In genomic region chr2:153259030-153259863, GRCm38 (mm10) we compare ENCODE assay signal across 13 mouse cellular contexts. TPM values are rescaled to one million over a fixed set of nuclear protein-coding genes. Genes with fewer than 3 reads are reported as not detected.
DNase-seq lines count a peak whose midpoint lies in the region; ATAC-seq and TF ChIP-seq lines count a peak whose summit lies in the region.
"Had no signal": no experiment of that assay in that cellular context is flagged by ENCODE, and none has a peak within 500 bp of the region (broad histone marks: within the 10 kb centered on the region; RNA-seq: fewer than 3 reads in every experiment).

No protein-coding gene starts in this region.

- H3K27ac ChIP-seq in gastrocnemius, adult 2 months: peak overlapping the region; percentile 54; the same call in 1 of the 2 replicates
- H3K27ac ChIP-seq in intestine, postnatal 0 days (ENCODE audit: low read depth, low read length): peak overlapping the region; percentile 88
- H3K27ac ChIP-seq in small intestine, adult 2 months (ENCODE audit: insufficient read depth, low read depth, low read length): peak overlapping the region; percentile 77
- H3K27ac ChIP-seq in midbrain, embryonic 15.5 days: no peak overlapping the region
- H3K27ac ChIP-seq: hindbrain, postnatal 0 days had no signal

- 36% methylated on average over 12 of the region's 12 CpGs for WGBS in intestine, postnatal 0 days
- whole genome bisulfite sequencing in small intestine, adult 2 months: 29% methylated on average over 12 of the region's 12 CpGs
- 88% methylated on average over 12 of the region's 12 CpGs for WGBS in midbrain, embryonic 15.5 days

- H3K27me3 ChIP-seq in intestine, postnatal 0 days (replicated peaks; ENCODE audit: control insufficient read depth, insufficient read depth, low read length): no peaks in the 10 kb centered on the region
- no peaks in the 10 kb centered on the region for H3K27me3 ChIP-seq in small intestine, adult 2 months (ENCODE audit: control insufficient read depth, insufficient read depth, low read length)
- H3K27me3 ChIP-seq in midbrain, embryonic 15.5 days (replicated peaks): no peaks in the 10 kb centered on the region
- H3K27me3 ChIP-seq: heart, embryonic 12.5 days; Patski had no signal

- peaks cover 41% of the 10 kb centered on the region for H3K36me3 ChIP-seq in intestine, postnatal 0 days (ENCODE audit: control insufficient read depth, insufficient read depth)
- peaks cover 13% of the 10 kb centered on the region for H3K36me3 ChIP-seq in small intestine, adult 2 months (ENCODE audit: control insufficient read depth, insufficient read depth, low read length)
- peaks cover 6% of the 10 kb centered on the region for H3K36me3 ChIP-seq in midbrain, embryonic 15.5 days (replicated peaks)

- H3K4me2 ChIP-seq in intestine, postnatal 0 days (replicated peaks; ENCODE audit: low read depth): peak overlapping the region; percentile 30; the same call in 1 of the 2 replicates
- H3K4me2 ChIP-seq in midbrain, embryonic 15.5 days: no peak overlapping the region
- H3K4me2 ChIP-seq: heart, embryonic 12.5 days had no signal

- peak overlapping the region; percentile 17; the same call in 1 of the 2 replicates for H3K9ac ChIP-seq in intestine, postnatal 0 days (ENCODE audit: low read depth, low read length)
- H3K9ac ChIP-seq in midbrain, embryonic 15.5 days: no peak overlapping the region
- H3K9ac ChIP-seq: heart, embryonic 12.5 days had no signal

- H3K4me3 ChIP-seq in gastrocnemius, adult 2 months: no peak overlapping the region
- no peak overlapping the region for H3K4me3 ChIP-seq in intestine, postnatal 0 days (ENCODE audit: low read depth, low read length)
- no peak overlapping the region for H3K4me3 ChIP-seq in small intestine, adult 2 months (ENCODE audit: low read depth, low read length)
- no peak overlapping the region for H3K4me3 ChIP-seq in midbrain, embryonic 15.5 days
- H3K4me3 ChIP-seq: heart, embryonic 12.5 days had no signal

- intact Hi-C loops in gastrocnemius, adult 2 months (cut with DNase I): no loop called here

- peaks cover 8% of the 10 kb centered on the region; the same call in 1 of the 2 replicates for H3K4me1 ChIP-seq in intestine, postnatal 0 days (replicated peaks; ENCODE audit: control insufficient read depth, insufficient read depth, low read length)
- H3K4me1 ChIP-seq in small intestine, adult 2 months (ENCODE audit: control insufficient read depth, insufficient read depth, insufficient read length, low read length): peaks cover 13% of the 10 kb centered on the region
- no peaks in the 10 kb centered on the region for H3K4me1 ChIP-seq in midbrain, embryonic 15.5 days

- TF ChIP-seq POLR2A in small intestine, adult 2 months (IDR thresholded peaks at IDR 0.05; ENCODE audit: low read depth, low read length): no peak

- no peaks in the 10 kb centered on the region for H3K9me3 ChIP-seq in intestine, postnatal 0 days (ENCODE audit: control insufficient read depth)
- H3K9me3 ChIP-seq in midbrain, embryonic 15.5 days: no peaks in the 10 kb centered on the region
- H3K9me3 ChIP-seq: heart, embryonic 12.5 days had no signal

- DNase-seq in gastrocnemius, adult 2 months: no peak
- DNase-seq in gastrocnemius, postnatal 25 days: no peak
- DNase-seq in lung, postnatal 36 days: peak; percentile 38
- no peak for DNase-seq in lung, postnatal 14 days
- no peak for DNase-seq in Muller cell, postnatal 12 days (ENCODE audit: inconsistent ontology term)
- DNase-seq: adrenal gland, postnatal 25 days; cerebellum, adult 9-10 months had no signal

- TF ChIP-seq CTCF in gastrocnemius, adult 2 months (IDR thresholded peaks at IDR 0.05): no peak
- TF ChIP-seq CTCF in intestine, postnatal 0 days (IDR thresholded peaks at IDR 0.05; ENCODE audit: low read depth): no peak
- no peak for TF ChIP-seq CTCF in small intestine, adult 2 months (IDR thresholded peaks at IDR 0.05; ENCODE audit: extremely low read depth, insufficient read length, insufficient replicate concordance, low read depth, low read length)

- peak; percentile 95 for ATAC-seq in intestine, postnatal 0 days
- no peak for ATAC-seq in midbrain, embryonic 15.5 days (replicated peaks)
- ATAC-seq: hindbrain, postnatal 0 days; Patski had no signal

RNA-seq across cellular contexts. Expression of gene Pofut1, which starts 17.9 kb away (rescaled TPM):
- 10 to 100 TPM in 1 of 2 experiments, 1 to 10 TPM in 1; 7.6 to 13.2 TPM for total RNA-seq in gastrocnemius, adult 2 months (2021)
- 10 to 100 TPM; 11.4 to 12.2 TPM for total RNA-seq in gastrocnemius, postnatal 25 days (2021)
- polyA plus RNA-seq in intestine, postnatal 0 days (2015; fragmentation: Nextera tagmentation; extraction: Ambion mirVana): 7.5 and 10.5 TPM in 2 replicates
- 10.5 and 20.4 TPM in 2 replicates for polyA plus RNA-seq in small intestine, adult 2 months (2012; rRNA removed)
- 5.2 and 6.2 TPM in 2 replicates for polyA plus RNA-seq in midbrain, embryonic 15.5 days (2015; fragmentation: Nextera tagmentation; extraction: Ambion mirVana)

RNA-seq across cellular contexts. Expression of gene Plagl2, which starts 18.0 kb away (rescaled TPM):
- 1 to 10 TPM; 2.5 to 2.8 TPM for total RNA-seq in gastrocnemius, adult 2 months (2021)
- total RNA-seq in gastrocnemius, postnatal 25 days (2021): 1 to 10 TPM; 3.2 to 4.0 TPM
- polyA plus RNA-seq in intestine, postnatal 0 days (2015; fragmentation: Nextera tagmentation; extraction: Ambion mirVana): 54.4 and 55.4 TPM in 2 replicates
- 8.4 and 13.6 TPM in 2 replicates for polyA plus RNA-seq in small intestine, adult 2 months (2012; rRNA removed)
- 6.5 and 7.4 TPM in 2 replicates for polyA plus RNA-seq in midbrain, embryonic 15.5 days (2015; fragmentation: Nextera tagmentation; extraction: Ambion mirVana)

RNA-seq across cellular contexts. Expression of gene Kif3b, which starts 32.0 kb away (rescaled TPM):
- total RNA-seq in gastrocnemius, adult 2 months (2021): 1 to 10 TPM; 3.6 to 4.3 TPM
- total RNA-seq in gastrocnemius, postnatal 25 days (2021): 1 to 10 TPM; 3.4 to 4.0 TPM
- 8.1 and 8.2 TPM in 2 replicates for polyA plus RNA-seq in intestine, postnatal 0 days (2015; fragmentation: Nextera tagmentation; extraction: Ambion mirVana)
- 2.8 and 4.9 TPM in 2 replicates for polyA plus RNA-seq in small intestine, adult 2 months (2012; rRNA removed)
- 24.6 and 24.7 TPM in 2 replicates for polyA plus RNA-seq in midbrain, embryonic 15.5 days (2015; fragmentation: Nextera tagmentation; extraction: Ambion mirVana)

RNA-seq across cellular contexts. Expression of gene Tspyl3, which starts 34.0 kb away (rescaled TPM):
- total RNA-seq in gastrocnemius, adult 2 months (2021): under 1 TPM; 0.38 to 0.59 TPM
- under 1 TPM; 0.78 to 0.82 TPM for total RNA-seq in gastrocnemius, postnatal 25 days (2021)
- polyA plus RNA-seq in intestine, postnatal 0 days (2015; fragmentation: Nextera tagmentation; extraction: Ambion mirVana): 3.5 and 3.6 TPM in 2 replicates
- 1.7 and 2.4 TPM in 2 replicates for polyA plus RNA-seq in small intestine, adult 2 months (2012; rRNA removed)
- polyA plus RNA-seq in midbrain, embryonic 15.5 days (2015; fragmentation: Nextera tagmentation; extraction: Ambion mirVana): 49.2 and 49.7 TPM in 2 replicates
